ENCODE assay signal across 15 mouse cellular contexts in genomic region chr11:5197068-5197467, GRCm38 (mm10). TPM values are rescaled to one million over a fixed set of nuclear protein-coding genes. Genes with fewer than 3 reads are reported as not detected.
DNase-seq lines count a peak whose midpoint lies in the region; ATAC-seq lines count a peak whose summit lies in the region.
"Had no signal": no experiment of that assay in that cellular context is flagged by ENCODE, and none has a peak within 500 bp of the region (broad histone marks: within the 10 kb centered on the region; RNA-seq: fewer than 3 reads in every experiment).

No protein-coding gene starts in this region.

- no peak overlapping the region for H3K4me2 ChIP-seq in kidney, embryonic 16.5 days (replicated peaks; ENCODE audit: low read depth, low read length)
- H3K4me2 ChIP-seq in kidney, embryonic 14.5 days (replicated peaks; ENCODE audit: low read depth, low read length): no peak overlapping the region
- no peak overlapping the region for H3K4me2 ChIP-seq in neural tube, embryonic 13.5 days
- no peak overlapping the region for H3K4me2 ChIP-seq in neural tube, embryonic 15.5 days

- DNase-seq in heart, embryonic 10.5 days (ENCODE audit: low spot score): no peak
- DNase-seq in heart, postnatal 4 days: no peak
- no peak for DNase-seq in gastrocnemius, postnatal 36 days
- no peak for DNase-seq in frontal cortex, postnatal 25 days (ENCODE audit: low spot score in 2 of 2)
- DNase-seq: adrenal gland, postnatal 25 days; cerebellum, adult 9-11 months; embryo, embryonic 11 days; gastrocnemius, postnatal 25 days; kidney, postnatal 14 days; layer of hippocampus, adult 9-11 months; lung, adult 2 months had no signal

- H3K4me3 ChIP-seq in heart, embryonic 10.5 days: no peak overlapping the region
- no peak overlapping the region for H3K4me3 ChIP-seq in kidney, embryonic 16.5 days (ENCODE audit: low read length)
- no peak overlapping the region for H3K4me3 ChIP-seq in kidney, embryonic 14.5 days (ENCODE audit: low read length)
- no peak overlapping the region for H3K4me3 ChIP-seq in neural tube, embryonic 13.5 days
- H3K4me3 ChIP-seq in neural tube, embryonic 15.5 days (replicated peaks): no peak overlapping the region

- peak; percentile 43 for ATAC-seq in kidney, embryonic 16.5 days (ENCODE audit: low FRiP score, low TSS enrichment)
- no peak for ATAC-seq in kidney, embryonic 14.5 days (ENCODE audit: low FRiP score, low TSS enrichment)
- peak; percentile 28; the same call in 1 of the 2 replicates for ATAC-seq in neural tube, embryonic 13.5 days (ENCODE audit: low read depth)
- ATAC-seq in neural tube, embryonic 15.5 days (ENCODE audit: low FRiP score): no peak

- 74% methylated on average over 5 of the region's 5 CpGs for WGBS in heart, embryonic 10.5 days
- 76% methylated on average over 5 of the region's 5 CpGs for WGBS in kidney, embryonic 16.5 days
- WGBS in kidney, embryonic 14.5 days: 85% methylated on average over 5 of the region's 5 CpGs
- WGBS in neural tube, embryonic 13.5 days: 87% methylated on average over 5 of the region's 5 CpGs
- WGBS in neural tube, embryonic 15.5 days: 88% methylated on average over 5 of the region's 5 CpGs

- H3K9me3 ChIP-seq in heart, embryonic 10.5 days: no peaks in the 10 kb centered on the region
- H3K9me3 ChIP-seq in kidney, embryonic 16.5 days (ENCODE audit: low read length): no peaks in the 10 kb centered on the region
- H3K9me3 ChIP-seq in kidney, embryonic 14.5 days (ENCODE audit: control insufficient read depth, low read length): no peaks in the 10 kb centered on the region
- H3K9me3 ChIP-seq in neural tube, embryonic 13.5 days: no peaks in the 10 kb centered on the region
- no peaks in the 10 kb centered on the region for H3K9me3 ChIP-seq in neural tube, embryonic 15.5 days (replicated peaks)

- peaks cover 61% of the 10 kb centered on the region for H3K36me3 ChIP-seq in heart, embryonic 10.5 days
- peaks cover 29% of the 10 kb centered on the region for H3K36me3 ChIP-seq in kidney, embryonic 16.5 days (ENCODE audit: insufficient read depth, low read length)
- H3K36me3 ChIP-seq in kidney, embryonic 14.5 days (ENCODE audit: control insufficient read depth, insufficient read depth, low read length): peaks cover 13% of the 10 kb centered on the region; the same call in 1 of the 2 replicates
- H3K36me3 ChIP-seq in neural tube, embryonic 13.5 days: peaks cover 25% of the 10 kb centered on the region; the same call in 1 of the 2 replicates
- 0 out of 2 replicates have a peak, but pooled peaks cover 3% of the 10 kb centered on the region for H3K36me3 ChIP-seq in neural tube, embryonic 15.5 days

- H3K27me3 ChIP-seq in heart, embryonic 10.5 days (ENCODE audit: insufficient read depth, poor library complexity, severe bottlenecking): no peaks in the 10 kb centered on the region
- H3K27me3 ChIP-seq in kidney, embryonic 16.5 days (ENCODE audit: insufficient read depth, low read length): no peaks in the 10 kb centered on the region
- H3K27me3 ChIP-seq in kidney, embryonic 14.5 days (ENCODE audit: control insufficient read depth, insufficient read depth, low read length): no peaks in the 10 kb centered on the region
- H3K27me3 ChIP-seq in neural tube, embryonic 13.5 days: no peaks in the 10 kb centered on the region
- no peaks in the 10 kb centered on the region for H3K27me3 ChIP-seq in neural tube, embryonic 15.5 days (replicated peaks)

- intact Hi-C loops in gastrocnemius, postnatal 36 days (cut with DNase I): loop anchor here (5.0 kb wide), 1 partner anchor 45 kb away; no protein-coding TSS in a partner anchor

- H3K27ac ChIP-seq in heart, embryonic 10.5 days: peak overlapping the region; percentile 62
- H3K27ac ChIP-seq in kidney, embryonic 16.5 days (ENCODE audit: low read length): peak overlapping the region; percentile 56
- no peak overlapping the region; the same call in 1 of the 2 replicates for H3K27ac ChIP-seq in kidney, embryonic 14.5 days (ENCODE audit: low read depth, low read length)
- no peak overlapping the region for H3K27ac ChIP-seq in neural tube, embryonic 13.5 days (replicated peaks)
- H3K27ac ChIP-seq in neural tube, embryonic 15.5 days (replicated peaks): no peak overlapping the region

- peaks cover 51% of the 10 kb centered on the region for H3K4me1 ChIP-seq in heart, embryonic 10.5 days
- H3K4me1 ChIP-seq in kidney, embryonic 16.5 days (ENCODE audit: insufficient read depth, low read length): peaks cover 17% of the 10 kb centered on the region
- H3K4me1 ChIP-seq in kidney, embryonic 14.5 days (ENCODE audit: control insufficient read depth, insufficient read depth, low read length): peaks cover 14% of the 10 kb centered on the region
- peaks cover 17% of the 10 kb centered on the region for H3K4me1 ChIP-seq in neural tube, embryonic 13.5 days (replicated peaks)
- H3K4me1 ChIP-seq in neural tube, embryonic 15.5 days: no peaks in the 10 kb centered on the region; the same call in 1 of the 2 replicates

- H3K9ac ChIP-seq in kidney, embryonic 16.5 days (replicated peaks; ENCODE audit: low read length): no peak overlapping the region
- no peak overlapping the region for H3K9ac ChIP-seq in kidney, embryonic 14.5 days (ENCODE audit: low read depth, low read length)
- H3K9ac ChIP-seq in neural tube, embryonic 13.5 days: no peak overlapping the region
- no peak overlapping the region for H3K9ac ChIP-seq in neural tube, embryonic 15.5 days (replicated peaks)

RNA-seq across cellular contexts. Expression of gene Emid1, which starts 45.0 kb away (rescaled TPM):
- 11.8 and 14.6 TPM in 2 replicates for polyA plus RNA-seq in heart, embryonic 10.5 days (2016; fragmentation: Nextera tagmentation; extraction: Ambion mirVana)
- 1 to 10 TPM; 4.4 to 4.7 TPM for total RNA-seq in heart, postnatal 4 days (2021)
- polyA plus RNA-seq in kidney, embryonic 16.5 days (2015; fragmentation: Nextera tagmentation; extraction: Ambion mirVana): 230 and 247 TPM in 2 replicates
- polyA plus RNA-seq in kidney, embryonic 14.5 days (2014; fragmentation: Nextera tagmentation; extraction: Ambion mirVana): 141 and 178 TPM in 2 replicates
- polyA plus RNA-seq in neural tube, embryonic 13.5 days (2015; fragmentation: Nextera tagmentation; extraction: Ambion mirVana): 16.5 and 18.9 TPM in 2 replicates
- polyA plus RNA-seq in neural tube, embryonic 15.5 days (2015; fragmentation: Nextera tagmentation; extraction: Ambion mirVana): 20.1 and 30.6 TPM in 2 replicates
- 10 to 100 TPM; 11.7 to 17.6 TPM for total RNA-seq in gastrocnemius, postnatal 36 days (2021)

Comparison
In these comparisons a context has a peak if more than half of its experiments do, and no peak if none do; other contexts are left out.
1. H3K27ac ChIP-seq: peak in heart, embryonic 10.5 days (single experiment) and kidney, embryonic 16.5 days (single experiment); none in kidney, embryonic 14.5 days (single experiment), neural tube, embryonic 13.5 days (single experiment) and neural tube, embryonic 15.5 days (single experiment).
2. ATAC-seq: peak in kidney, embryonic 16.5 days (single experiment) and neural tube, embryonic 13.5 days (single experiment); none in kidney, embryonic 14.5 days (single experiment) and neural tube, embryonic 15.5 days (single experiment).